Mouse (Mus musculus): ENCODE data around the gene Treml1. TPM values are rescaled to one million over a fixed set of nuclear protein-coding genes. Genes with fewer than 3 reads are reported as not detected.

Gene Treml1
- 16.0 and 16.5 TPM in 2 replicates for polyA plus RNA-seq (2012; rRNA removed)

GRCm38 (mm10) chr17:48359616-48360015 lies at the start of gene Treml1:
Treml1 (plus strand) TSS chr17:48359916.

DNA sequence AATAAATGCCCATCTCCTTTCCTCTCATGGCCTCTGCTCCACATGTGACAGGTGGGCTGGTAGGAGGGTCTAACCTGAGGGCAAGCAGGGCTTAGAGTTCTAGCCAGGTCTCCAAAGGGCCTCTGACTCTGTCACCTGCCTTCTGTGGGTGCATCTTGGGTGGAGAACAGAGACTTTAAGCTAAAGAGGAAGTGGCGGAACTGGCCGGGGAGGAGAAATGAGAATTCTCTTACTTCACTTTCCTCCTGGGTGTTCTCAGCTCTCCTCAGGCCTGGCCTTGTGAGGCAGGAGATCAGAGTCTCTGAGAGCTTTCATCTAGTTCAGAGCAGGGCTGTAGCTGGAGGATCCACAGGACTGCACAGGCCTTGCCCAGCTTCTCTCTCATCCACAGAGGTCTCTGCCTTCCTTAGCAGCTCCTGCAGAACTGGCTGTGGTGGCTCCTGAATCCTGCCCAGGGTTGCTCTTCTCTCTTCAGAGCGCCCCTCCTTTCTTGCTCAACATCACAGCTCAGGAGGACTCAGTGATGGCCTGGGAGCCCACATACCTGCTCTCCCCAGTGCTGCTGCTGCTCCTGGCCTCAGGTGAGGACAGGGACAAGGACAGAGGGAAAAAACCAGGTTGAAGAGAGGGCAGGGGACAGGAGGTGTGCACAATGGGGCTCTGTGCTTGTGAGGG lies 43.7 kb upstream of the Treml1 start, which contains the start of gene B430306N03Rik:
B430306N03Rik (plus strand) TSS at position 237 of the 675 bp plus-strand sequence.

GRCm38 (mm10) chr17:48346231-48346630 lies 13.5 kb upstream of the Treml1 start, which contains the start of gene Trem2:
Trem2 (plus strand) TSS chr17:48346401.

GRCm38 (mm10) chr17:48409380-48410298 lies 49.9 kb downstream of the Treml1 start, which contains the start of the genes Nfya and Oard1:
Nfya (minus strand) TSS chr17:48409906.
Oard1 (plus strand) TSS chr17:48410014.

Other genes with a start within 250 kb of the Treml1 start
- gene 9830107B12Rik, start 213.6 kb upstream of the Treml1 start, polyA plus RNA-seq (2012; rRNA removed) = 0.07 and 0.17 TPM in 2 replicates
- gene A530064D06Rik, start 192.6 kb upstream of the Treml1 start, polyA plus RNA-seq (2012; rRNA removed) = 0.24 and 0.25 TPM in 2 replicates
- 0.40 and 0.50 TPM in 2 replicates for gene Trem1, start 127.1 kb upstream of the Treml1 start, polyA plus RNA-seq (2012; rRNA removed)
- 1.5 and 2.4 TPM in 2 replicates for gene Trem3, start 112.1 kb upstream of the Treml1 start, polyA plus RNA-seq (2012; rRNA removed)
- gene Treml4, start 95.6 kb upstream of the Treml1 start, polyA plus RNA-seq (2012; rRNA removed) = 3.8 and 5.1 TPM in 2 replicates
- 10.0 and 11.8 TPM in 2 replicates for gene Treml2, start 60.4 kb upstream of the Treml1 start, polyA plus RNA-seq (2012; rRNA removed)
- 1.7 and 2.1 TPM in 2 replicates for gene B430306N03Rik, start 43.8 kb upstream of the Treml1 start, polyA plus RNA-seq (2012; rRNA removed)
- gene Trem2, start 13.5 kb upstream of the Treml1 start, polyA plus RNA-seq (2012; rRNA removed) = 2.4 and 3.3 TPM in 2 replicates
- gene Nfya, start 50.0 kb downstream of the Treml1 start, polyA plus RNA-seq (2012; rRNA removed) = 29.1 and 32.4 TPM in 2 replicates
- gene Oard1, start 50.1 kb downstream of the Treml1 start, polyA plus RNA-seq (2012; rRNA removed) = 30.8 and 34.0 TPM in 2 replicates
- gene Apobec2, start 73.0 kb downstream of the Treml1 start, polyA plus RNA-seq (2012; rRNA removed) = 0.22 and 1.00 TPM in 2 replicates
- 159 and 194 TPM in 2 replicates for gene Tspo2, start 91.6 kb downstream of the Treml1 start, polyA plus RNA-seq (2012; rRNA removed)
- gene Unc5cl, start 95.0 kb downstream of the Treml1 start, polyA plus RNA-seq (2012; rRNA removed) = 3.9 and 4.6 TPM in 2 replicates

All from liver, embryonic 14 days (tissue).